Mouse (Mus musculus): ENCODE data around the gene Ash1l. TPM values are rescaled to one million over a fixed set of nuclear protein-coding genes. Genes with fewer than 3 reads are reported as not detected.
"Not testable (repeated sequence)": the region's sequence is repeated elsewhere in the genome, so short reads cannot be mapped to it uniquely, and the experiment has no call there.

Ash1l gene
- polyA plus RNA-seq, 1 experiment: 32.6 TPM

DNA sequence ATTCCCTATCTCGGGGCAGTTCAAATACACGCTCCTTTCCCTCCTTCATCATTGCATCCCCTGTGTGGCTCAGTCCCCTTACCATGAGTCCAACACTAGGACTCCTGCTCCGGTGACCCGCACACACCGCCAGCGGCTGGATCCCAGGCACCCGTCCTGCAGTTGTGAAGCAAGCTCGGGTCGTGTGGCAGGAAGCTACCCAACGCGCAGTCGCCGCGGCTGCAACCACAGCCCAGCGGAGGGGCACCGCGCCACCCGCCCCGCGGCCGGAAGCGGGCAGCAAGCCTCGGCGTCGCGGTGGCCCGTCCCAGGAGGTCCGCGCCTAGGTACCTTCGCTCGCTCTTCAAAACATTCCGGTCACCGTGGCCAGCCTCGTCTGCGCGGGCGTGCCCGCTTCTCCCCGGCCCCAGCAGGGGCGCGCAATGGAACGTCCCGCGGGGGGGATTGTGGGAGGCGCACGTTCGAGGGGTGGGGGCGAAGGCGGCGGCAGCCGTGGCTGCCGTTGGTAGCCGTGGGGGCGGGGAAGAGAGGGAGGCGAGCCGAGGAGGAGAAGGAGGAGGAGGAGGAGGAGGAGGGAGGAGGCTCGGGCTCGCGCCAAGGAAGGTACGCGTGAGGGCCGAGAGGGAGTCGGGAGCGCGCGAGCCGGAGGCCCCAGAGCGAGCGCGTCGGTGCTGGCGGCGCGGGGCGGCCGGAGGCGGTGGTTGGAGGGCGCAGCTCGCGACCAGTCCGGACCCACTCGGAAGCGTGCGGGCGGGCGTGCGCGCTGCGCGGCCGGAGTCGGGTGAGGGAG lies 441 bp upstream of the Ash1l start:
- Histone ChIP-seq H3K27ac (ENCODE audit: insufficient read depth, low read length) (peak overlapping the region; percentile 95), H3K4me3 (ENCODE audit: insufficient read depth, low read length) (peak overlapping the region; percentile 97), H3K4me1 (ENCODE audit: control insufficient read depth, insufficient read depth, low read length) (no peaks in the 10 kb centered on the region)
- TF ChIP-seq CTCF (IDR thresholded peaks at IDR 0.05; ENCODE audit: extremely low read depth, insufficient read depth, low read length): no peak
- peak; percentile 84 for TF ChIP-seq POLR2A (IDR thresholded peaks at IDR 0.05; ENCODE audit: extremely low read depth, insufficient read depth, low read length)

DNA sequence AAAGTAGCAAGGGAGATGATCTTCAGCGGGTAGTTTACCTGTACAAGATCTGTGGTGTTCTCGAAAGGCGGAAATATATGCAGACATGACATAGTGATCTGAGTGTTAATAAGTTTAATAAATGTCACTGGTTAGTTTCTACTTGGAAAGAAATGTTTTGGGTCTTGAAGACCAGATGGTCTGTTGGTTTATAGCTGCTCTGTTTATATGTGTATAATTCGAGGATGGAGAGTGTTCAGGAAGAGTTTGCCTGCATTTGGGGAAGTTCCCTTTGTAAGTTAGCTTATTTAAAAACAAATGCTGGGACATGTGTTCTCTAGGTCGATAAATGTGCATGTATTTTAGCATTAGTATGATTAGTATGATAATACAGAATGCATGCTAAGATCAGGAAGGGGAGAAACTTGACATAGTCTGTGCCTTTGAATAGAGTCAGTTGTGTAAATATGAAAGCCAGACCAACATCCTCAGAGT lies 942 bp downstream of the Ash1l start:
- peak overlapping the region; percentile 100; the same call in 1 of the 2 replicates for H3K27ac ChIP-seq (ENCODE audit: insufficient read depth, low read length)
- TF ChIP-seq POLR2A (IDR thresholded peaks at IDR 0.05; ENCODE audit: extremely low read depth, insufficient read depth, low read length): no peak
- no peak for TF ChIP-seq CTCF (IDR thresholded peaks at IDR 0.05; ENCODE audit: extremely low read depth, insufficient read depth, low read length)
- H3K4me3 ChIP-seq (ENCODE audit: insufficient read depth, low read length): peak overlapping the region; percentile 97
- H3K4me1 ChIP-seq (ENCODE audit: control insufficient read depth, insufficient read depth, low read length): no peaks in the 10 kb centered on the region

DNA sequence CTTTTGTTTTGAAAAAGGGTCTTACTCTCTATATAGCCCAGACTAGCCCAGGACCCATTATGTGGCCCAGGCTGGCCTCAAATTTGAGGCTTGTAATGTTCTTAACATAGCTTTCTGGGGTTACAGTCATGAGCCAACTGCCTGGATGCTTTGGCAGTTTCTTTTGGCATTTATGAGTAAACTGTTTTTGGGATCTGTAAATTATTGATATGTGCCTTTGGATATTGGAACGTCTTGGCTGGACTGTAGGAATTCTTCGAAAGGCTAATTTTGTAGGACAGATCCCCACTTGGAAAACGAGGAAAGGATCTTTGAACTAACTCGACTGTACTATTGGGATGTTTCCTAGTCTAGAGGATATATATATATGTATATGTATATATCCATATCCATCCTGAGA lies 2.8 kb downstream of the Ash1l start:
- no peak overlapping the region for H3K4me3 ChIP-seq (ENCODE audit: insufficient read depth, low read length)
- H3K4me1 ChIP-seq (ENCODE audit: control insufficient read depth, insufficient read depth, low read length): no peaks in the 10 kb centered on the region
- TF ChIP-seq POLR2A (IDR thresholded peaks at IDR 0.05; ENCODE audit: extremely low read depth, insufficient read depth, low read length) (no peak), CTCF (IDR thresholded peaks at IDR 0.05; ENCODE audit: extremely low read depth, insufficient read depth, low read length) (no peak)
- no peak overlapping the region for H3K27ac ChIP-seq (ENCODE audit: insufficient read depth, low read length)

DNA sequence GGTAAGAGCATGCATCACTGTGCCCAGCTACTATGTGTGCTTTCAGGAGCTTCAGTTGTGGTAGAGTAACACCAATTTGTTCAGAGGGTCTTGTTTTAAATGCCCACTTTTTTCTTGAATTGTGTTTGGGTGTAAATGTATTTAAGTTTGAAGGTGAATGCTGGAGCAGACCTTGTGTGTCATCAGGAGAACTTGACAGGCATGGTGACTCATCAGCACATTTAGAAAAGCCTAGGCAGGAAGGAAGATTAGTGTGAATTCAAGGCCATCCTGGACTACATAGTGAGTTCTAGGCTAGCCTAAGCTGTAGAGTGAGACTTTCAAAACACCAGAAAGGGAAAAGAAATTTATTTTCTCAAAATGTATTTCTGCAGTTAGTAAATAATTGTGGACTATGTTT lies 3.3 kb downstream of the Ash1l start:
- Histone ChIP-seq H3K4me3 (ENCODE audit: insufficient read depth, low read length) (no peak overlapping the region), H3K4me1 (ENCODE audit: control insufficient read depth, insufficient read depth, low read length) (no peaks in the 10 kb centered on the region), H3K27ac (ENCODE audit: insufficient read depth, low read length) (no peak overlapping the region)
- TF ChIP-seq POLR2A (IDR thresholded peaks at IDR 0.05; ENCODE audit: extremely low read depth, insufficient read depth, low read length) (no peak), CTCF (IDR thresholded peaks at IDR 0.05; ENCODE audit: extremely low read depth, insufficient read depth, low read length) (no peak)

DNA sequence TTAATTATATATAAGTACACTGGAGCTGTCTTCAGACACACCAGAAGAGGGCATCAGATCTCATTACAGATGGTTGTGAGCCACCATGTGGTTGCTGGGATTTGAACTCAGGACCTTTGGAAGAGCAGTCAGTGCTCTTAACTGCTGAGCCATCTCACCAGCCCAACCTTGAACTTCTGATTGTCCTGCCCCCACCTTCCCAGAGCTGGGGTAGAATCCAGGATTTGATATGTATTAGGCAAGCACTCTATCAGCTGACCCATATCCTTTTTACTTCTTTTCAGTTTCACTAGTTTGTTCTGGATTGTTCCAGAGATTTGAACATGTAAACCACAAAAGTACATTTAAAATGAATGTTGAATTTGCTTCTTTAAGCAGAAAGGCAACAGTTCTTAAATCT lies 12.8 kb downstream of the Ash1l start:
- not testable (repeated sequence) for H3K4me3 ChIP-seq (ENCODE audit: insufficient read depth, low read length); H3K27ac ChIP-seq (ENCODE audit: insufficient read depth, low read length); H3K4me1 ChIP-seq (ENCODE audit: control insufficient read depth, insufficient read depth, low read length)

DNA sequence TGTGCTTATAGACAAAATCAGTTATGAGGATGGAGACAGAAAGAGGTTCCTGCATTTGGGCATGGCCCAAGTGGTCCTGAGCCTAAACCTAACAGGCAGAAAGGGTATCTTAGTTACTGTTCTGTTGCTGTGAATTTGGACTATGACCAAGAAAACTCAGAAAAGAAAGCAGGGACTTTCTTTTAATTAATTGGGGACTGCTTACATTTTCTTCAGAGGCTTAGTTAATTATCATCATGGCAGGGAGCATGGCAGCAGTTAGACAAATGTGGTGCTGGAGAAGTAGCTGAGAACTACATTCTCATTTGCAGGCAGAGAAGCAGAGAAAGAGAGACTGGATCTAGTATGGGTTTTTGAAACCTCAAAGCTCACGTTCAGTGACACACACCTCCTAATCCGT lies 24.6 kb downstream of the Ash1l start:
- H3K4me3 ChIP-seq (ENCODE audit: insufficient read depth, low read length): no peak overlapping the region
- peaks cover 3% of the 10 kb centered on the region; the same call in 1 of the 2 replicates for H3K4me1 ChIP-seq (ENCODE audit: control insufficient read depth, insufficient read depth, low read length)
- H3K27ac ChIP-seq (ENCODE audit: insufficient read depth, low read length): peak overlapping the region; percentile 35; the same call in 1 of the 2 replicates
- TF ChIP-seq CTCF (IDR thresholded peaks at IDR 0.05; ENCODE audit: extremely low read depth, insufficient read depth, low read length) (no peak), POLR2A (IDR thresholded peaks at IDR 0.05; ENCODE audit: extremely low read depth, insufficient read depth, low read length) (no peak)

DNA sequence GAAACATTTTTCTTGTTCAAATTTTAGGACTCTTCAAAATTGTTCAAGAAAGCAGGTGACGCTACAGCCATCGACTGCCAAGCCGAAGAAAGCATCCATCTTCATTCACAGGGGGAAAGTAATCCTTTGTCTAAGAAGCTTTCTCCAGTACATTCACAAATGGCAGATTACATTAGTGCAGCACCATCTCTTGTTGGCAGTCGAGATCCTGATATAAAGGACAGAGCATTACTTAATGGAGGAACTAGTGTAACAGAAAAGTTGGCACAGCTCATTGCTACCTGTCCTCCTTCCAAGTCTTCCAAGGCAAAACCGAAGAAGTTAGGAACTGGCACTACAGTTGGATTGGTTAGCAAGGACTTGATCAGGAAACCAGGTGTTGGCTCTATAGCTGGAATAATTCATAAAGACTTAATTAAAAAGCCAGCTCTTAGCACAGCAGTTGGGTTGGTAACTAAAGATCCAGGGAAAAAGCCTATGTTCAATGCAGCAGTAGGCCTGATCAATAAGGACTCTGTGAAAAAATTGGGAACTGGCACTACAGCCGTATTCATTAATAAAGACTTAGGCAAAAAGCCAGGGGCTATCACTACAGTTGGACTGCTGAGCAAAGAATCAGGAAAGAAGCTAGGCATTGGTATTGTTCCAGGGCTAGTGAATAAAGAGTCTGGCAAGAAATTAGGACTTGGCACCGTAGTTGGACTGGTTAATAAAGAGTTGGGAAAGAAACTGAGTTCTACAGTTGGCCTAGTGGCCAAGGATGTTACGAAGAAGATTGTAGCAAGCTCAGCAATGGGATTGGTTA lies 31.0 kb downstream of the Ash1l start:
- H3K4me1 ChIP-seq (ENCODE audit: control insufficient read depth, insufficient read depth, low read length): no peaks in the 10 kb centered on the region; the same call in 1 of the 2 replicates
- no peak overlapping the region for H3K4me3 ChIP-seq (ENCODE audit: insufficient read depth, low read length)
- TF ChIP-seq CTCF (IDR thresholded peaks at IDR 0.05; ENCODE audit: extremely low read depth, insufficient read depth, low read length) (no peak), POLR2A (IDR thresholded peaks at IDR 0.05; ENCODE audit: extremely low read depth, insufficient read depth, low read length) (no peak)
- no peak overlapping the region for H3K27ac ChIP-seq (ENCODE audit: insufficient read depth, low read length)

DNA sequence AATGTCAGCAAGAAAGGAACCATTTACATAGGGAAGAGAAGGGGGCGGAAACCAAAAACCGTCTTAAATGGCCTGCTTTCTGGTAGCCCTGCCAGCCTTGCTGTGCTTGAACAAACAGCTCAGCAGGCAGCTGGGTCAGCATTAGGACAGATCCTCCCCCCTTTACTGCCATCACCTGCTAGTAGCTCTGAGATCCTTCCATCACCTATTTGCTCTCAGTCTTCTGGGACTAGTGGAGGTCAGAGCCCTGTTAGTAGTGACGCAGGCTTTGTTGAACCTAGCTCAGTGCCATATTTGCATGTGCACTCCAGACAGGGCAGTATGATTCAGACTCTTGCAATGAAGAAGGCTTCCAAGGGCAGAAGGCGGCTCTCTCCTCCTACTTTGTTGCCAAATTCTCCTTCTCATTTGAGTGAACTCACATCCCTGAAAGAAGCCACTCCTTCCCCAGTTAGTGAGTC lies 33.5 kb downstream of the Ash1l start:
- TF ChIP-seq POLR2A (IDR thresholded peaks at IDR 0.05; ENCODE audit: extremely low read depth, insufficient read depth, low read length) (no peak), CTCF (IDR thresholded peaks at IDR 0.05; ENCODE audit: extremely low read depth, insufficient read depth, low read length) (no peak)
- Histone ChIP-seq H3K27ac (ENCODE audit: insufficient read depth, low read length) (no peak overlapping the region), H3K4me3 (ENCODE audit: insufficient read depth, low read length) (no peak overlapping the region), H3K4me1 (ENCODE audit: control insufficient read depth, insufficient read depth, low read length) (no peaks in the 10 kb centered on the region; the same call in 1 of the 2 replicates)

DNA sequence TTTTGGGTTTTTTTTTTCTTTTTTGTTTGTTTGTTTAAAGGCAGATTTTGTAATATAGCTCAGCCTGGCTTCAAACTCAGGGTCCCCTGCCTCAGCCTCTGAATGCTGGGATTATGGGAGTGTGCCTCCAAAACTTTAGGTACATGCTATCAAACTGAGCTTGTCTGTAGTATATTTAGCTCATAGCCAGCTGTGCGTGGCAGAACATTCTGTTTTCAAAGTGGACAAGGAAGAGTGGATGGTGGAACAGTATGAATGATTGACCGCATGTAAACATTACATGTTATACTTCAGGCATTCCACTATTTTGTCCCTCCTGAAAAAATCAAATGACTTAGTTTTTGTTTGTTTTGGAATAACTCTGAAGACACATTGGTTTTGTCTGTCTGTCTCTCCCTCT lies 42.4 kb downstream of the Ash1l start:
- H3K4me3 ChIP-seq (ENCODE audit: insufficient read depth, low read length): no peak overlapping the region
- TF ChIP-seq POLR2A (IDR thresholded peaks at IDR 0.05; ENCODE audit: extremely low read depth, insufficient read depth, low read length) (no peak), CTCF (IDR thresholded peaks at IDR 0.05; ENCODE audit: extremely low read depth, insufficient read depth, low read length) (no peak)
- no peak overlapping the region for H3K27ac ChIP-seq (ENCODE audit: insufficient read depth, low read length)
- H3K4me1 ChIP-seq (ENCODE audit: control insufficient read depth, insufficient read depth, low read length): peaks cover 6% of the 10 kb centered on the region; the same call in 1 of the 2 replicates

All from cortical plate, adult 2 months (tissue).